In genomic region chr7:29367166-29368003, GRCm38 (mm10) we compare ENCODE assay signal across 10 mouse cellular contexts.
DNase-seq lines count a peak whose midpoint lies in the region; ATAC-seq lines count a peak whose summit lies in the region.
"Had no signal": no experiment of that assay in that cellular context is flagged by ENCODE, and none has a peak within 500 bp of the region (broad histone marks: within the 10 kb centered on the region; RNA-seq: fewer than 3 reads in every experiment).

No protein-coding gene starts in this region.

- WGBS in forebrain, embryonic 12.5 days: 78% methylated on average over 13 of the region's 13 CpGs
- 80% methylated on average over 13 of the region's 13 CpGs for WGBS in limb, embryonic 15.5 days

- H3K9ac ChIP-seq in forebrain, embryonic 12.5 days: no peak overlapping the region
- H3K9ac ChIP-seq in limb, embryonic 15.5 days: no peak overlapping the region
- H3K9ac ChIP-seq: lung, embryonic 14.5 days had no signal

- H3K27me3 ChIP-seq in forebrain, embryonic 12.5 days: no peaks in the 10 kb centered on the region
- H3K27me3 ChIP-seq in limb, embryonic 15.5 days: no peaks in the 10 kb centered on the region

- ATAC-seq in forebrain, embryonic 12.5 days (ENCODE audit: low FRiP score): peak; percentile 90
- ATAC-seq in limb, embryonic 15.5 days (ENCODE audit: insufficient number of reproducible peaks, low FRiP score, low TSS enrichment, low read depth): no peak

- no peaks in the 10 kb centered on the region for H3K9me3 ChIP-seq in forebrain, embryonic 12.5 days
- H3K9me3 ChIP-seq in limb, embryonic 15.5 days: no peaks in the 10 kb centered on the region

- H3K4me1 ChIP-seq in forebrain, embryonic 12.5 days: peaks cover 15% of the 10 kb centered on the region
- H3K4me1 ChIP-seq in limb, embryonic 15.5 days: peaks cover 4% of the 10 kb centered on the region; the same call in 1 of the 2 replicates

- no peak overlapping the region for H3K4me3 ChIP-seq in forebrain, embryonic 12.5 days (replicated peaks)
- no peak overlapping the region for H3K4me3 ChIP-seq in limb, embryonic 15.5 days

- peak; percentile 42 to 44 for DNase-seq in right cerebral cortex, adult 2 months (ENCODE audit: low spot score in 2 of 2)
- DNase-seq in right cerebral cortex, postnatal 4 days: no peak
- peak; percentile 14 for DNase-seq in thymus, postnatal 25 days
- DNase-seq in ovary, postnatal 10 days (ENCODE audit: low spot score): no peak
- DNase-seq in testis, postnatal 10 days (ENCODE audit: low spot score): no peak
- no peak for DNase-seq in ovary, postnatal 36 days (ENCODE audit: low spot score)
- DNase-seq: kidney, adult 2 months; lung, embryonic 14.5 days had no signal

- H3K4me2 ChIP-seq in forebrain, embryonic 12.5 days: no peak overlapping the region
- no peak overlapping the region for H3K4me2 ChIP-seq in limb, embryonic 15.5 days
- H3K4me2 ChIP-seq: lung, embryonic 14.5 days had no signal

- peak overlapping the region; percentile 66 for H3K27ac ChIP-seq in forebrain, embryonic 12.5 days
- 0 out of 2 replicates have a peak overlapping the region, but pooled peaks have one; percentile 3 for H3K27ac ChIP-seq in limb, embryonic 15.5 days

- H3K36me3 ChIP-seq in forebrain, embryonic 12.5 days (replicated peaks): peaks cover 15% of the 10 kb centered on the region
- H3K36me3 ChIP-seq in limb, embryonic 15.5 days: peaks cover 29% of the 10 kb centered on the region

Comparison
In these comparisons a context has a peak if more than half of its experiments do, and no peak if none do; other contexts are left out.
1. DNase-seq: peak in right cerebral cortex, adult 2 months (2 of 2) and thymus, postnatal 25 days (single experiment); none in right cerebral cortex, postnatal 4 days (single experiment), ovary, postnatal 10 days (single experiment), testis, postnatal 10 days (single experiment) and ovary, postnatal 36 days (single experiment).